Mouse (Mus musculus): Measurements from ENCODE around the gene Naip6. TPM values are rescaled to one million over a fixed set of nuclear protein-coding genes. Genes with fewer than 3 reads are reported as not detected.

The Naip6 gene
- total RNA-seq, 2 experiments from 2014 or later: 0.17 to 0.18 TPM

Other genes starting within 250 kb of the Naip6 start
- 10 to 100 TPM; 29.2 to 51.6 TPM for gene Bdp1, start 213.6 kb downstream of the Naip6 start, total RNA-seq (2021)
- gene Serf1, start 209.7 kb downstream of the Naip6 start, total RNA-seq (2021): 10 to 100 TPM; 18.6 to 20.8 TPM
- 10 to 100 TPM; 36.8 to 41.3 TPM for gene Smn1, start 192.8 kb downstream of the Naip6 start, total RNA-seq (2021)
- under 1 TPM; 0.34 to 0.39 TPM for gene Naip2, start 115.6 kb downstream of the Naip6 start, total RNA-seq (2021)
- gene Naip5, start 71.4 kb downstream of the Naip6 start, total RNA-seq (2021): under 1 TPM; 0.20 to 0.39 TPM
- under 1 TPM; 0.07 to 0.20 TPM for gene Naip1, start 135.2 kb upstream of the Naip6 start, total RNA-seq (2021)
- gene Gtf2h2, start 174.9 kb upstream of the Naip6 start, total RNA-seq (2021): 10 to 100 TPM; 34.0 to 43.0 TPM
- 1 to 10 TPM; 8.2 to 8.5 TPM for gene Ocln, start 235.0 kb upstream of the Naip6 start, total RNA-seq (2021)